Mouse (Mus musculus): ENCODE measurements around the gene Zfp385b.

Zfp385b gene

GRCm38 (mm10) chr2:77508731-77509130 lies 310.7 kb downstream of the Zfp385b start:
- DNase-seq = no peak

GRCm38 (mm10) chr2:77506308-77506707 lies 313.1 kb downstream of the Zfp385b start:
- DNase-seq = no peak

- no peak for DNase-seq
Observed at GRCm38 (mm10) chr2:77505614-77506013, 313.8 kb downstream of the Zfp385b start.

GRCm38 (mm10) chr2:77503674-77504351 lies 315.6 kb downstream of the Zfp385b start:
- no peak for DNase-seq

- DNase-seq = no peak
Observed at GRCm38 (mm10) chr2:77503217-77503616, 316.2 kb downstream of the Zfp385b start.

- no peak for DNase-seq
Observed at GRCm38 (mm10) chr2:77502458-77502857, 317.0 kb downstream of the Zfp385b start.

GRCm38 (mm10) chr2:77500480-77500879 lies 319.0 kb downstream of the Zfp385b start:
- no peak for DNase-seq

GRCm38 (mm10) chr2:77498379-77498778 lies 321.1 kb downstream of the Zfp385b start:
- no peak for DNase-seq

- DNase-seq = no peak
Observed at GRCm38 (mm10) chr2:77497942-77498341, 321.5 kb downstream of the Zfp385b start.

GRCm38 (mm10) chr2:77496071-77496470 lies 323.4 kb downstream of the Zfp385b start:
- no peak for DNase-seq

- no peak for DNase-seq
Observed at GRCm38 (mm10) chr2:77495344-77495743, 324.1 kb downstream of the Zfp385b start.

- no peak for DNase-seq
Observed at GRCm38 (mm10) chr2:77493695-77494094, 325.7 kb downstream of the Zfp385b start.

GRCm38 (mm10) chr2:77487151-77487550 lies 332.3 kb downstream of the Zfp385b start:
- no peak for DNase-seq

- no peak for DNase-seq
Observed at GRCm38 (mm10) chr2:77481274-77481673, 338.2 kb downstream of the Zfp385b start.

- DNase-seq = no peak
Observed at GRCm38 (mm10) chr2:77477536-77477935, 341.9 kb downstream of the Zfp385b start.

- no peak for DNase-seq
Observed at GRCm38 (mm10) chr2:77476444-77476843, 343.0 kb downstream of the Zfp385b start.

GRCm38 (mm10) chr2:77472254-77472837 lies 347.1 kb downstream of the Zfp385b start:
- DNase-seq = no peak

GRCm38 (mm10) chr2:77470716-77471115 lies 348.7 kb downstream of the Zfp385b start:
- no peak for DNase-seq

GRCm38 (mm10) chr2:77461413-77461812 lies 358.0 kb downstream of the Zfp385b start:
- DNase-seq = no peak

GRCm38 (mm10) chr2:77460011-77460410 lies 359.4 kb downstream of the Zfp385b start:
- no peak for DNase-seq

GRCm38 (mm10) chr2:77458431-77458830 lies 361.0 kb downstream of the Zfp385b start:
- no peak for DNase-seq

GRCm38 (mm10) chr2:77457120-77457519 lies 362.3 kb downstream of the Zfp385b start:
- no peak for DNase-seq

GRCm38 (mm10) chr2:77456602-77457001 lies 362.8 kb downstream of the Zfp385b start:
- no peak for DNase-seq

- no peak for DNase-seq
Observed at GRCm38 (mm10) chr2:77454341-77454937, 365.0 kb downstream of the Zfp385b start.

All from thymus, postnatal 14 days (tissue).